Mouse (Mus musculus): ENCODE data around the gene Cab39l.

GRCm38 (mm10) chr14:59437398-59437797, 3.4 kb upstream of the Cab39l start:
- no peak for TF ChIP-seq POLR2A (IDR thresholded peaks at IDR 0.05; ENCODE audit: control insufficient read depth, low read depth, low read length)
- TF ChIP-seq CTCF (IDR thresholded peaks at IDR 0.05; ENCODE audit: control insufficient read depth, insufficient read depth, insufficient replicate concordance, low read depth, low read length): no peak

Data from testis, adult 2 months (tissue).